Mouse (Mus musculus) heart, postnatal 10 days (tissue): ENCODE data around the gene H2-D1. TPM values are rescaled to one million over a fixed set of nuclear protein-coding genes. Genes with fewer than 3 reads are reported as not detected.

Experiments
- DNase-seq, 2 experiments: peaks; one replicate each; pipeline ENCODE4 v3.0.0; 2021
- intact Hi-C: fragments of 180-260 bp; cut with DNase I; formaldehyde crosslinking; loops from one replicate; pipeline ENCODE4 v1.15.1; 2025
- total RNA-seq, 2 experiments: library from RNA; stranded (reverse); gene quantifications; 2 replicates each; pipeline ENCODE4 v1.2.3; 2021

The H2-D1 gene
- total RNA-seq, 2 experiments from 2014 or later = 67.7 to 69.9 TPM

DNA sequence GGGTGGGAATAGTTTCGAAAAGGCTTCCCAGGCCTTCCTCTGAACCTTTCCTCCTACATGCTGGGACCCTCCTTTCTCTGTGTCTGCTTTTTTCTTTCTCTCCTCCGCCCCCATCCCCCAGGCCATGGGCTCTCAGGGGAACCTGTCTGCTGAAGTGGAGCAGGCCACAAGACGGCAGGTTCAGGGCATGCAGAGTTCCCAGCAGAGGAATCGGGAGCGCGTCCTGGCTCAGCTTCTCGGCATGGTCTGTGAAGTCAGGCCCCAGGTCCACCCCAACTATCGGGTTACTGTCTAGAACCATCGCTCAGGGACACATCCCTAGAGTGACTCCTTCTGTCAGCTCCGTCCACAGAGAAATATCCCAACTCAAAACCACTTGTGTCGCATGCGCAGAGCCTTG, 25.0 kb upstream of the H2-D1 start:
- DNase-seq = no peak
- intact Hi-C loops = loop anchor here (5.0 to 10.0 kb wide), 3 partner anchors 115 to 393 kb away; partner anchors contain the start of genes Csnk2b, Gpank1 and Vars

DNA sequence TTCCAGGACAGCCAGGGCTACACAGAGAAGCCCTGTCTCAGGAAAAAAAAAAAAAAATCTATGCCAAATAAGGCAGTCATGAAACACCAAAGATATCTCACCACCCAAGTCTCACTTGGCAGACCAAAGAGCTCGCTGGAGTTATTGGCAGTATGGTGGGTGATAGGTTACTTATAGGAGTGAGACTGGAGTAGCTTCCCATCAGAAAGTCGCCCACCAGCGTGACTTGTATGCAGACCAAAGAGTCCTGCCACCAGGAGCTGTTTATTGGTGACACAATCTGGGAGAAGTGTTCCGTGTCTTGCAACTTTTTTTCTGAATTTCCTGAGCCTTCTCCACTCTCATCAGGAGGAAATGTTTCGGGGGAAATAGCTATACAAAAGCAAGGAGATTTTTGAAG, 22.8 kb upstream of the H2-D1 start:
- no peak for DNase-seq
- intact Hi-C loops = loop anchor here (5.0 to 10.0 kb wide), 3 partner anchors 117 to 395 kb away; partner anchors contain the start of genes Csnk2b, Gpank1 and Vars

DNA sequence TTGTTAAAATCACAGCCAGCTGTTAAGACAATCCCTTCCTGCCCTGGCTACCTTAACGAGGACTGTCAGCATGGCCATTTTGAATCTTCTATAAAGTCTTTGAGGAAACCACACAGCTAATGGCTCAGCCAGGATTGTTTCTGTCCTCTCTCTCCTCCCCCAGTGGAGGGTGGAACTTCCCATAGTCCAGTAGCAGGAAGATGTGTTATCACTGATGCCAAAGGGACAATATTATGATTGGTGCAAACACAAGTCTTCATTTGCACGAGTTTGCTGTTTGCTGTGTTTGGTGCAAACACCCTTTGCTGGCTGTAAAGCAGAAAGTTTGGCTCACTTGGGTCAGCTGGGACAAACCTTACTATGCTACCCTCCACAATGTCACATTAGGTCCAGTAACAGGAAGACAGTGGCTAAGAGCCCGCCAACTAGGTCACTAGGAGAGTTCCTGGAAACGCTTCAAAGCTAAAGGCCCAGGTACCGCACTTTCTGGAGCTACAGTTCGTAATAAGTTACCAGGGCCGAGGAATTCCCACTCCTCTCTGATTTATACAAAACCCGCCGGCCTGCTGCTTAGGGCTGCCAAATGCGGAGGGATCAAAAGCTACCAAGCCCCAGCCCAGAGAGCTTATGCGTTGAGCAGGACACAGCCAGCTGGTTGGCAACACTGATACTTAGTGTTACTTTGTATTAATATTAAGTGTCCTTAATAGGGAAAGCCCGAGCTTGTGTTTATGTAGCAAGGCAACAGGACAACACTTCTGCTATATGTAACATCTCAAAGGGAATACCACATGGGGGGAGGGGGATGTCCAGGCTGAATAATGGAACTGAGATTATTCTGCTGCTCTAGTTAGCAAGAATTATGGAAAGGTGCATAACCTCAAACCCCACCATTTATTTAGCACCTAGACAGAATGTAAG, 21.9 kb upstream of the H2-D1 start:
- peak in 1 of 2 experiments; percentile 59 for DNase-seq
- intact Hi-C loops = no loop called here

DNA sequence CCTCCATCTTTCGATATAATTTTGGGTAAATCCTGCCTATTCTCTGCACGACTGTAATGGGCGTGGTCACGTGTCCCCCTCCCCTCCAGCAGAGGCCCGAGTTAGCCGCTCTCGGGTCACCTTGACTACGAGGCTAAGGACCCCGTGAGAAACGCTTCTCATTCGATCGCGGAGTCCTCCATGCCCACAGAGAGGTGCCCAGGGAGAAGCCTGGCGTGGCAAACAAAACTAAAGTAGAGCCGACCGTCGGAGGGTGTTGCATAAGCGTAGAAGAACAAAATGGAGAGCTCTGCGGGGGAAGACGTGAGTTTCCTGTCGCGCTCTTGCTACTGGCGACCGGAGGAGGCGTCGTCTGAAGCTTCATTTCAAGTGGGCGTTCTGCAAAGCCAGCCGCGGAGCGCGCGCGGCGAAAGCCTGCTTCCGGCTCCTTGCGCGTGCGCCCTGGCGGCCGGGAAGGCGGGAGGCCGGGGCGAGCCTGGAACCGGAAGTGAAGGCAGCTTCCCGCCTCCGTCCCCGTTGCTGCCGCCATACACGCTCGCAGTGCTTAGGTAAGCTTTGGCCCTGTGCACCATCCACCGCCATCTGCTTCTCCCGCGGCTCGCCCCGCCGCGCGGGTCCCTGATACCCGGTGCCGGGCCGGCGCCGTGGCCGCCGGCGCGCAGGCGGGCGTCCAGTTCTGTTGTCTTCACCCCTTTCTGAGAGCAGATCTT, 21.1 kb upstream of the H2-D1 start, which contains the start of gene Ddx39b:
Gene Ddx39b (plus strand): TSS at position 442 of the 710 bp plus-strand sequence.
- intact Hi-C loops = no loop called here
- peak; percentile 97 for DNase-seq

DNA sequence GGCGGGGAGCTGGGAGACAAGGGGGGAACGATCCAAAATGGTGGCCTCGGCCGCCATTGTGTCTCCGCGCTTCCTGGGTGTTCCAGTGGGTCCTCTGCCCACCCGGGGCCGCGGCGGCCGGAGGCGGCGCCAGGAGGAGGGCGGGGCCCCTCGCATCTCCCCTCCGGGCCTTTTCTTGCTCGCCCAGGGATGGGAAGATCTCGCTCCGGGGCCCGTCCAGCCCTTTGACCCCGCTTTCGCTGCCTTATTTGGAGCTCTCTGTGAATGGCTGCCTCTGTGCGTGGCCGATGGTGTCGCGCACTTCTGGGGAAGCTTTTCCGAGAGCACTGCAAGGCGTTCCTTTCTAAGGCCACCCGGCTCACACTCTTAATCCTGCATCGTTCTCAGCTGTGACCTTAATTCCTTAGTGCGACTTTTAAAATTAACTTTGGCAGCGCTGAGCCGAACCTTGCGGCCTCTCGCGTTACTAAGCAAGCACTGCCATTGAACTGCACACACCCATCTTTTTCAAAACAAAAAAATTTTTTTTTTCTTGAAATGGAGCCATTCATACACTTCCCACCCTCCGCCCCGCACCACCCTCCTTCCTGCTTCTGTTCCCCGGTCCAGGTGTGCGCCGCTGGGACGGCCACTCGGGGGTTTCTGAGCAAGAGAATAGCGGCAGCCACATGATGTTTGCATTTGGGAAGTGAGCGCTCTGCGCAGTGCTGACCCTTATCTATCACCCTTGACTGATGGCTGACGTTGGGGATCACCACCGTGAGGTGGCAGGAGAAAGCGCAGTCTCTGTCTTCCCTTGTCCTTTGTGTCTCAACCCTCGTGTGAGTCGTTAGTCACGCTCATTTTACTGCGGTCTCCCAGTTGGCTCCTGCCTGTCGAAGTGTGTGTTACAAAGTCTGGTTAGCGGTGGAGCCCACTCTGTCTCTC, 20.3 kb upstream of the H2-D1 start:
- DNase-seq = peak; percentile 73 to 78
- intact Hi-C loops = no loop called here

DNA sequence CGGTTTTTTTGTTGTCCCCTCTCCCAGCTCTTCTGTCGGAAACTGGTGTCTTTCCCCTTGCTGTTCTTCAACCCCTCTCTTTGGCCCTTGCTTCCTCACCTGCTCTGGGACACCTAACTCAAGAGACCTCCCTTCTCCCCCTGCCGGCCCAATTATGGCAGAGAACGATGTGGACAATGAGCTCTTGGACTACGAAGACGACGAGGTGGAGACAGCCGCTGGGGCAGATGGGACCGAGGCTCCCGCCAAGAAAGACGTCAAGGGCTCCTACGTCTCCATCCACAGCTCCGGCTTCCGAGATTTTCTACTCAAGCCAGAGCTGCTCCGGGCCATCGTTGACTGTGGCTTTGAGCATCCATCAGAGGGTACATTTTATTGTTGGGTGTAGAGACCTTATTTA, 19.4 kb upstream of the H2-D1 start:
- intact Hi-C loops = no loop called here
- DNase-seq = peak; percentile 76 to 81

DNA sequence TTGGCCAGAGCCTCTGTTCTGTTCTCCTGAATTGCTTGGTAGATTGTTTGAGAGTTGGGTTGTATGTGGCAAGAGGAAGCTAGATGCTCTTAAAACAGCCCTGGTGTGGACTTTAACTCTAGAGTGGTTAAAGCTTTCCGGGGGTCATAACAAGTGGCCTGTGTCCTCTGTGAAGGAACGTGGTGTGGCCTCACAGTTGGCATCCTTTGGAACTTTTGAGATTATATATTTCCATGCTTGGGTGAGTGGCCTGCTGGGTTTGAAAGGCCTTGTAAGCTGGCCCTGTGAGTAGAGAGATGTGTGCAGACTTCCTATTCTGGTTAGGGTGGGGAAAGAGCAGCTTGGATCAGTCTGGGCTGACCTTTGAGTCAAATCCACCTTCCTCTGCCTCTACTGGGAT, 17.5 kb upstream of the H2-D1 start:
- intact Hi-C loops = no loop called here
- DNase-seq = no peak

DNA sequence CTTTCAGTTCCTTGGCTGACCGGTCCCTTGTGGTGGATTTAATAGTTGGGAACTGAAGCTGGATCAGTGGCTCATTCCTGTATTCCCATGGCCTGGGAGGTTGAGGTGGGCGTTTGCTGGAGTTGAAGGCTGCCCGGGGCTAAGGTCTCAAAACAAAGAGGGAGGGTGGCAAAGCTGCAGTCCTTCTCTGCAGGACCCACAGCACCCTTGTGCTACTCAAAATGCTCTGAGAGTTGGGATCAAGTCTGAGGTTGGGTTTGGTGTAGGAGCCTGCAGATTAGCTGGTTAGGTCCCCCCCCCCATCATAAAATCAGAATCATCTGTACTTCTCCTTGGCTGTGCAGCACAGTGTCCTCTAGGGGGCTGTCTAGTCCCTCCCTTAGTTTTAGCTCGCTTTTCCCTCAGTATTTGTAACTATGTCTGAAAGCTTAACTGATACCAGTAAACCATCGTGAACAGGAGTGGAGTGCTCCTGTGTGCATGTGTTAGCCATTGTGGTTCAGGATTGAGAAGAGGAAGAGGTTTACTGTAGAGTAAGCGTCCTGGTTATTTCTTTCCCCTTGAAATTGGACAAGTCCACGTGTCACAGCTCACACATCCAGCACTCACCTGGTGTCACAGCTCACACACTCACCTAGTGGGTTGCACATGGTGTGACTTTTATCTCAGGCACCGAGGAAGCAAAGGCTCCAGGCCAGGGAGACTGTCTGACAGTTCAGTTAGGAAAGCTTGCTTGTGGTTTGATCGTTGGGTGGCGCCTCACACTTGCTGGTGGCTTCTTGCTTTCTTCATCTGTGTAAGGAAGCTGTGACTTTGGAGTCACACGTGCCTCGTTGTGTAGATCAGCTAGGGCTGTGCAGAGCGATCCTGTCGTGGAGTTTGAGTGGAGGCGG, 16.6 kb upstream of the H2-D1 start:
- intact Hi-C loops = no loop called here
- no peak for DNase-seq

DNA sequence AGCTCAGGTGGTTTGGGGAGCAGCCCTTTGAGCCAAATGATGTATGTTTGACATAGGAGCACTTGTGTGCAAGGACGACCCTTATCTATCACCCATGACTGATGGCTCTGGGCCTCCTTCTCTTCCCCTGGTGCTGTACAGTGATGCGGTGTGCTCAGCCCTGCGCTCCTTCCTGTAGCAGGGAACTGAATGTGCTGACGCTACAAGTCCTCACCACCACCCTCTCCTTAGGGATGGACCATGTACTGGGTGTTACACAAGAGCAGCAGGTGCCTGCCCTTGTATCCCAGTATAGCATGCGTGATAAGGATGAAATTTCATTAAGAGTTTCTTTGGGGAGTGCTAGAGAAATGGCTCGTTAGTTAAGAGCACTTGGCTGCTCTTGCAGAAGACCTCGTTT, 15.4 kb upstream of the H2-D1 start:
- no peak for DNase-seq
- intact Hi-C loops = no loop called here

DNA sequence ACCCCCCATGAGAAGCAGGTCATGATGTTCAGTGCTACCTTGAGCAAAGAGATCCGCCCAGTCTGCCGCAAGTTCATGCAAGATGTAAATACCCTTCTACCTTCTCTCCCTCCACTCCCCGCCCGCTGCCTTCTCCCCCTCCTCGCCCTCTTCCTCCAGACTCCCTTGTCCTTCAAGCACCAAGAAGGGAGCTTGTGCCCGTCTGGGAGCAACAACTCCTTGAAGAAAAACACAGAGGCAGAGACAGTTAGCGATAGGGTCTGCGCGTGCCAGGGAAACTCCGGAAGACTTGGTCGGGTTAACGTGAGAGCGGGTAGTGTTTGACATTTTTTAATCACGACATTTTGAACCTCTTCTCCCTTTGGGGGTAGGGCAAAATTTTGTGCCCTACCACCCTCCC, 13.5 kb upstream of the H2-D1 start:
- no peak for DNase-seq
- intact Hi-C loops = no loop called here

DNA sequence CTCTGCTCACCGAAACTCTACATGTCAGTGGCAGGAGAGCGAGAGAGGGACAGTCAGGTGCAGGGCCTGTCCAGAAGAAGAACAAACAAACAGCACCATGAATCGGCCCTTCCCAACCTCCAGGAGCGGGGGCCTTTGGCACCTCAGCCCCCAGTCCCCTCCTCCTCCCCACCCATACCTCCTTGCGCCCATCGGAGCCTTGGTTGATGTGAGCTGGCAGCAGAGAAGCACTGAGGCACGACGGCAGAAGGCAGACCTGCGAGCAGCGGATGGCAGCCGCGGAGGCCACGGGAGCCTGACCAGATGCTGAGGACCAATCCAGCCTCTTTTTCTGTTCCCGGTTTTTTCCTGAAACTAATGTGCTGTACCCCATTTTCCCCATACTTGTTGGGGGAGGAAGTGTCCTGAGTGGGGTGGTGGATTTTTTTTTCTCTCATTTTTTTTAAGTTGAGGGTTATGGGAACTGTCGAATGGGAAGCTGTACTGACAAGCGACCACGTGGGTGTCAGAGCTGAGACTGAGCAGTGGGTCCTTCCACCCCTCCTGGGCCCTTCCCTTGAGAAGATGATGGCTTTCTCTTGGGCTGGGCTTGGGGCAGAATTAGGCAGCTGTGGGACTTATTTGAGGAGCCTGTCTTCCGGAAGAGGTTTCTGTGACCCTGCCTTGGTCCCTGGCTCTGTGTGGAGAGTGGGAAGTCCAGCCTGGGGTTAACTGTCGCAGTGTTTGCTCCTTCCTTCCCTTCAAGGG, 12.9 kb upstream of the H2-D1 start:
- no peak for DNase-seq
- intact Hi-C loops = no loop called here

DNA sequence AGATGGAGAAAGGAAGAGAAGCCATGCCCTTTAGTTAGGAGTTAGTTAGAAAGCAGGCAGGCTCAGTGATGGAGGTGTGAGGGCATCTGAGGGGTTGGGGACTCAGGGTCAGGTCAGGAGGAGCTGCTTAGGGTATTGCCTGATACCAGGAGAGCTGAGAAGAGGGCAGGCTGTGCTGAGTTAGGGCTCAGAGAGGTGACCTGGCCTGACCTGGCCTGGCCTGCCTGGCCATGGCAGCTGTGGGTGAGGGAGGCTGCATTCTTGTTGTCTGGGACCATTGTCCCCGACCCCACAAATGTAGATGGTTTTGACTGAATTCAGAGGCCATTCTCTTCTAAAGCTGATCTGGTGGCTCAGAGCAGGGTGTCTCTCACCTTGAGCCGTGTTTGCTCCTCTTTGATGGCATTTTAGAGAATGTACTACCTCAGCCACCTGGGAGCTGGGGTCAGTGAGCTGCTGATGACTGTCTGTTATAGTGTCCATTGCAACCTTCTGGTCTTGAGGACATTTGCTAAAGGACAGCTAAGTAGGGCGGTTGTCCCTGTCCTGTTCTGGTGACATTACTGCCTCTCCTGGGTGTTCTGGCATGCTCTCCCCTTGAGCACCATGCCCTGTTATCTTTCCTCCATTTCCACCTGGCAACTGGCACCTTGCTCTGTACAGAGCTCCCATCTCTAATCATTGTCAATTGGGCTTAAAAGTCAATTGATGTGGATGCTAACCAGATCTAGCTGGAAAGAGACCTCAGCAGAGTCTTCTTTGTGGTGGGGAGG, 12.0 kb upstream of the H2-D1 start:
- DNase-seq = no peak
- intact Hi-C loops = no loop called here

DNA sequence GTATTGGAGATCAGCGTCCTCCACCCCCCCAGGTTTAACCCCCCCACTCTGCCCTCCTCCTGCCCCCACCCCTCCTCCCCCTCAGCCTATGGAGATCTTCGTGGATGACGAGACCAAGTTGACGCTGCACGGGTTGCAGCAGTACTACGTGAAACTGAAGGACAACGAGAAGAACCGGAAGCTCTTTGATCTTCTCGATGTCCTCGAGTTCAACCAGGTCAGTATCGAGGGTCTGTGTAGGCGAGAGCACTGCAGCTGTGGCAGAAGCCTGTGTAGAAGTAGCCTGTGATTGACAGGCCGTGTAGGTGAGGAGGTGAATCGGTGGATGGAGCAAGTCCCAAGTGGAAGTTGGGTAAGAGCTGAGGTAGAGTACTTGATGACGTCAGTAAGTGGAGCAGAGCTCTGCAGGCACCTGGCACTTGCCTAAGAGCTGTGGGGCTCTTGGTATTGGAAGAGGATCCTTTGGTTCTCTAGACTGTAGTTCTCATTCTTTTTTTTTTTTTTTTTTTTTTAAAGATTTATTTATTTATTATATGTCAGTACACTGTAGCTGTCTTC, 11.3 kb upstream of the H2-D1 start:
- no peak for DNase-seq
- intact Hi-C loops = no loop called here

DNA sequence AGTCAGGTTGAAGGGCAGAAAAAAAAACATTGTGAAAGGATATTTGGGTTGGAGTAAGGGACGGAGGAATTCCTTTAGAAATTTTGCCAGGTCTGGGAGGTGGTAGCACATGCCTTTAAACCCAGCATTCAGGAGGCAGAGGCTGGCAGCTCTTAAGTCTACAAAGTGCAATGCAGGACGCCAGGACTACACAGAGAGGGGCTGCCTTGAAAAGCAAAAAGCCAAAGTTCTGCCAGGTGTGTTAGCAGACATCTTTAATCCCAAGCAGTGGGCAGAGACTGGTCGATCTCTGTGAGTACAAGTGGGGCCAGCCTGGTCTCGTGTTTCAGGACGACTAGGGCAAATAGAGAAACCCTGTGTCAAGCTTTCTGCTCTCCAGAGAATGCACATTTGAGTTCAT, 10.5 kb upstream of the H2-D1 start:
- intact Hi-C loops = no loop called here
- DNase-seq = no peak

DNA sequence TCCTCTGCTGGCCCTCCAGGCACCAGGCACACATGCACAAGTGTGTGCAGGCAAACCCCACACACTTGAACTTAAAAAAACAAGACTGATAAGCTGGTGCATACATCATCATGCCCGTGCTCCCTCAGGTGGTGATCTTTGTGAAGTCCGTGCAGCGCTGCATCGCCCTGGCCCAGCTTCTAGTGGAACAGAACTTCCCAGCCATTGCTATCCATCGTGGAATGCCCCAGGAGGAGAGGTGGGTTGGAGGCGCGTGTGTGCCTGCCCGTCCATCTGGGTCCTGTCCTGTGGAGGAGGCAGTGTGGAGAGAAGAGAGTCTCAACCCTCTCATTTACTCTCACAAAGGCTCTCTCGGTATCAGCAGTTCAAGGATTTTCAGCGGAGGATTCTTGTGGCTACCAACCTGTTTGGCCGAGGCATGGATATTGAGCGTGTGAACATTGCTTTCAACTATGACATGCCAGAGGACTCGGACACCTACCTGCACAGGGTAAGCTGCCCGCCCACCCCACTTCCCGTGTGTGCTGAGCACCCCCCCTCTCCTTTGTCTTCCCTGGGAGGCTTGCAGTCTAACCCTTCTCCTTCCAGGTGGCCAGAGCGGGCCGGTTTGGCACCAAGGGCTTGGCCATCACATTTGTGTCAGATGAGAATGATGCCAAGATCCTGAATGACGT, 9.8 kb upstream of the H2-D1 start:
- intact Hi-C loops = no loop called here
- no peak for DNase-seq

DNA sequence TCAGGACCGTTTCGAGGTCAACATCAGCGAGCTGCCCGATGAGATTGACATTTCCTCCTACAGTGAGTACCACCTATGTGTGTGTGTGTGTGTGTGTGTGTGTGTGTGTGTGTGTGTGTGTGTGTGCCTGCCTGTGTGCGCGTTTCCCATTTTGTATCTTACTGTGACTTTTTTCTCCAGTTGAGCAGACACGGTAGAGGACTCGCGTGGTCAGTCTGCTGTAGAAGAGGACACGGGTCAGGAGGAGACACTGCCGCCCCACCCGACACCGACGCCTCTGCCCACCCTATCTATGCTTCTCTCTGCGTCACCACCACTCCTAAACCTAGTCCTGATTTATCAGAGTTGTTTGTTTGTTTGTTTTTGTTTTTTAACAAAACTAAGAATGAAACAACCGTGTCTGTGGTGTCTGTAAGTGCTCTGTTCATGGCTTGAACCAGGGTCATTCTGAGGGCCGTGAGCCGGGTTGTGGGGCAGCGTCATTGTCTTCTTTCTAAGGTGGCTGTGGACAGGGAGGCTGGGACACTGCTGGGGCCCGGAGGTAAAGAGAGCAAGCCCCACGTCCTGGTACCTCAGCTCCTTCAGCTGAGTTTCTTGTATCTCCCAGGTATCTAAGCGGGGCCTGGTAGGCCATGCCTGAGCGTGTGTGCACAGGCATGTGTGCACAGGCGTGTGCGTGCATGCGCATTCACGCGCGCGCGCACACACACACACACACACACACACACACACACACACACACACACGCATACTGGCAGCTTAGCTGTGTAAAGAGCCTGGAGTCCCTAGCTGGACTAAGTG, 9.0 kb upstream of the H2-D1 start:
- DNase-seq = no peak
- intact Hi-C loops = no loop called here
